29 mouse cellular contexts compared by ENCODE assay signal in the genomic region with DNA sequence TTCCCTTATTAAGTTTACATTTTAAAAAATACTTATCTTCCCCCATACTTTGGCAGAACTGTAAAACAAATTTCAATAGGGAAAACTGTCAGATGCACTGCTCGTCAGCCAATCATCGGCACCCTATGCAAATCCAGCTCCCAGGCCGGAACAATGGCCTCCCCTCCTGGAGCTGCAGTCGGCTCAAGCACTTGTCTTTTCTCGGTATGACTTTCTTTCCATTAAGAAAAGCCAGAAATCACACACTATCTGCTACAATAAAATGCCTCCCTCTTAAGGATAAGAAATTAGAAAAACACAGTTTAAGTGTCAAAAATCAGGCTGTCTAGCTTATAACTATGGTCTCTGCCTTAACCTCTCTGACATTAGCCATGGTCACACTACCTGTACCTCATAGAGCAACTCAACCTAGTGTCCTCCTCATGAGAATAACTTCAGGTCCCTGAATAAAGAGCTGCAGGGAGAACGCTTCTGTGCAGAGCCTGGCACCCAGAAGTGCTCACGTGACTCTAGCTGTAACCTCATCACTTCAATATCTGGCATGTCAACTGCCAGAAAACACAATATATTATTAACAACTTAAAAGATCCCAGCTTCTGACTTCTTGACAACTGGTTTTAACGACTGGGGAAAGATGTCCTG. TPM values are rescaled to one million over a fixed set of nuclear protein-coding genes. Genes with fewer than 3 reads are reported as not detected.
"Had no signal": no experiment of that assay in that cellular context is flagged by ENCODE, and none has a peak within 500 bp of the region (broad histone marks: within the 10 kb centered on the region; RNA-seq: fewer than 3 reads in every experiment).

No protein-coding gene starts in this region.

- H3K4me3 ChIP-seq: heart, embryonic 10.5 days; heart, embryonic 13.5 days; heart, embryonic 15.5 days; hindbrain, embryonic 13.5 days; hindbrain, embryonic 15.5 days; kidney, embryonic 15.5 days; limb, embryonic 13.5 days; limb, embryonic 15.5 days; liver, embryonic 12.5 days had no signal

- H3K27me3 ChIP-seq: heart, embryonic 13.5 days; heart, embryonic 15.5 days; hindbrain, embryonic 13.5 days; hindbrain, embryonic 15.5 days; kidney, embryonic 15.5 days; limb, embryonic 13.5 days; limb, embryonic 15.5 days; liver, embryonic 12.5 days had no signal

- H3K9ac ChIP-seq: heart, embryonic 13.5 days; heart, embryonic 15.5 days; hindbrain, embryonic 13.5 days; hindbrain, embryonic 15.5 days; kidney, embryonic 15.5 days; limb, embryonic 13.5 days; limb, embryonic 15.5 days; liver, embryonic 12.5 days had no signal

- DNase-seq: gastrocnemius, postnatal 14 days; gastrocnemius, postnatal 36 days; heart, adult 18-20 months; heart, postnatal 14 days; heart, postnatal 36 days; kidney, adult 11 months; kidney, adult 2 months; kidney, adult 9 months; kidney, postnatal 14 days; kidney, postnatal 36 days; layer of hippocampus, adult 9-11 months; layer of hippocampus, postnatal 36 days; left cerebral cortex, postnatal 4 days had no signal

- H3K9me3 ChIP-seq: heart, embryonic 15.5 days; kidney, embryonic 15.5 days; limb, embryonic 15.5 days had no signal

- H3K4me2 ChIP-seq: heart, embryonic 13.5 days; heart, embryonic 15.5 days; hindbrain, embryonic 13.5 days; hindbrain, embryonic 15.5 days; kidney, embryonic 15.5 days; limb, embryonic 13.5 days; limb, embryonic 15.5 days; liver, embryonic 12.5 days had no signal

- ATAC-seq: hindbrain, postnatal 0 days; intestine, embryonic 16.5 days; liver, embryonic 12.5 days had no signal

- H3K27ac ChIP-seq: heart, embryonic 10.5 days; heart, embryonic 13.5 days; heart, embryonic 15.5 days; hindbrain, embryonic 13.5 days; hindbrain, embryonic 15.5 days; hindbrain, postnatal 0 days; kidney, embryonic 15.5 days; kidney, postnatal 0 days; limb, embryonic 13.5 days; limb, embryonic 15.5 days; liver, embryonic 12.5 days had no signal

RNA-seq across cellular contexts. Expression of a gene that starts 22.0 kb away (rescaled TPM):
- total RNA-seq: gastrocnemius, adult 18-20 months; gastrocnemius, adult 8-10 months; layer of hippocampus, adult 18-20 months; layer of hippocampus, postnatal 36 days; liver, adult 2 months had no signal
